Mouse (Mus musculus) cortical plate, adult 2 months (tissue): Measurements from ENCODE around the gene Slc23a2.

Experiments used
- CTCF ChIP-seq: fragments of 200-500 bp; IDR thresholded peaks from 2 replicates; pipeline ENCODE4 v1.5.1; 2011; ENCODE audit warnings: mild to moderate bottlenecking, control low read depth, low read length; ENCODE audit not compliant: insufficient read depth; ENCODE audit errors: extremely low read depth
- POLR2A ChIP-seq: fragments of 200-500 bp; IDR thresholded peaks from 2 replicates; pipeline ENCODE4 v1.6.1; 2011; ENCODE audit warnings: mild to moderate bottlenecking, low read length, control low read depth; ENCODE audit not compliant: insufficient read depth; ENCODE audit errors: extremely low read depth

GRCm38 (mm10) chr2:132143943-132144927 lies 673 bp downstream of the Slc23a2 start:
- peak; percentile 51; the same call in 1 of the 2 replicates for TF ChIP-seq POLR2A
- no peak for TF ChIP-seq CTCF
